Mouse (Mus musculus) left cerebral cortex, postnatal 10 days (tissue): ENCODE results near the gene Adamts4. TPM values are rescaled to one million over a fixed set of nuclear protein-coding genes. Genes with fewer than 3 reads are reported as not detected.

Experiments
- DNase-seq, 2 experiments: peaks; one replicate each; pipeline ENCODE4 v3.0.0; 2021 to 2022; ENCODE audit warnings: low spot score in 2 of 2, mixed read lengths in 1 of 2; ENCODE audit errors: extremely low spot score in 1 of 2
- intact Hi-C: fragments of 180-260 bp; cut with DNase I; formaldehyde crosslinking; loops from one replicate; pipeline ENCODE4 v1.15.1; 2025
- total RNA-seq, 2 experiments: library from RNA; stranded (reverse); gene quantifications; 2 replicates each; pipeline ENCODE4 v1.2.3; 2021

The Adamts4 gene
- total RNA-seq, 2 experiments from 2014 or later = 4.6 to 7.2 TPM

GRCm38 (mm10) chr1:171270573-171270900 lies 20.3 kb downstream of the Adamts4 start:
- intact Hi-C loops = no loop called here
- peak in 1 of 2 experiments; percentile 56 for DNase-seq

GRCm38 (mm10) chr1:171271196-171271595 lies 21.0 kb downstream of the Adamts4 start:
- intact Hi-C loops = no loop called here
- no peak for DNase-seq

- no peak for DNase-seq
- intact Hi-C loops = no loop called here
These were observed 21.4 kb downstream of the Adamts4 start for GRCm38 (mm10) chr1:171271622-171272021.

- DNase-seq = no peak
- intact Hi-C loops = no loop called here
These were observed 21.9 kb downstream of the Adamts4 start for GRCm38 (mm10) chr1:171272086-171272485.

- DNase-seq = no peak
These were observed 23.9 kb downstream of the Adamts4 start for GRCm38 (mm10) chr1:171274171-171274570.

DNA sequence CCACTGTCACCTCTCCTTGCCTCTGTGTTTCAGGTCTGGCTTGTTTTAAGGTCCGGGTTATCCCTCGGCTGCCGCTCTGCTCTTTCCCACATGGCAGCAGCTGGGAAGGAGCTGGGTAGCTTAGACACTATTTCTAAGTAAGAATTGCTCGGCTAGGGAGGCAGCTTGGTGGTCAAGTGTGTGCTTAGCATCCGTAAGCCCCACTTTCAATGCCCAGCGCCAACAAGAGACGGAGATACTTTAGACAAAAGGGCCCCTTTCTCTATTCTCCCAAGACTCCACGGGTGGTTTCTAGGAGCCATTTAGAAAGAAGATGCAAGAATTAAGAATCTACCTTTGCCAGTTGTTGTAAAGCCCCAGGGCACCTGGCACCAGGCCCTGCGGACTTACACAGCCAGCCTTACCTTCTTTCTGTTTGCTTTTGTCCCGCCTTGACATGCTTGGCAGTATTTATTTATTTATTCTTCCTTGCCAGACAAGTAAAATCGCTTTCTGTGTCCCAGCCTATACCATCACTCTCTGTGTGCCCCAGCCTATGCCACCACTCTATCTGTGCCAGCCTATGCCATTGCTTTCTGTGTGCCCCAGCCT lies 25.0 kb downstream of the Adamts4 start:
- intact Hi-C loops = no loop called here
- DNase-seq = no peak

More at GRCm38 (mm10) chr1:171274171-171274570, 23.9 kb downstream of the Adamts4 start:
- intact Hi-C loops = no loop called here

DNA sequence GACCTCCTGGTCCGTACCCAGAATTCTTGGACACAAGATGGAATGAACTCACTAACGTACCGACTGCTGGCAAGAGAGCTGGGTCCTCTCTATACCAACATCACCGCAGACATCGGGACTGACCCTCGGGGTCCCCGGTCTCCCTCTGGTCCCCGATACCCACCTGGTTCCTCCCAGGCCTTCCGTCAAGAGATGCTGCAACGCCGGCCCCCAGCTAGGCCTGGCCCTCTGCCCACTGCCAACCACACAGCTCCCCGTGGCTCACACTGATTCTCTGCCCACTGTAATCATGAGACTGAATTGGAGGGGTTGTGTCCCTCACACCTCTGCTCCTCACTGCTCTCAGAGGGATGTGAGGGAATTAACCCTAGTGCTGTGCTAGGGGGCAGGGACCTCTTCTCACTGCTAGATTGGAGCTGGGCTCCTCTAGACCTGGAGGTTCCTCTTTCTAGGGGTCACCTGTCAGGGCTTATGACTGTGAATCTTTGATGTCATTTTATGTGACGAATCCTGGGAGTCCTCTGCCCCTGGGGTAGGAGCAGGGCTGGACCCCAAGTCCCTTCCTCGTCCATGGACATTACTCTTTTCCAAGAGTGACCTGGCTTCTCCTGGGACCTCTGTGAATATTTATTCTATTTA lies 26.0 kb downstream of the Adamts4 start:
- intact Hi-C loops = no loop called here

DNA sequence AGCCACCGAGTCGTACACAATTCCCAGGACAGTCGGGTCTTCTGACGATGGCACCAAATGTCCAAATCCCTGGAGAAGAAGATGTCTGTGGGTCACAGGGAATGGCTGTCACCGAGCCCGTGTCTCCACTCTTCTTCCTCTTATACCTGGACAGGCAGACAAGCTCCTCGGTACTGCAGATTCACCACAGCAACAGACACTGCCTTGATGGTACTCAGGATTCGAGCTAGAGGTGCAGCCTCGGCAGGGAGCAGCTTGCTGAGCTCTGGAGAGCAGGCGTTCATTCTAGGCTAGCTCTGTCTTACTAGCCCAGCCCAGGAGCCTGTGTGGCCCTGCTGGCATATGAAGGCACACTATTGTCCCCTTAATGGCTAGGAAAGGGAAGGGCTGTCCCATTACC lies 27.5 kb downstream of the Adamts4 start:
- intact Hi-C loops = no loop called here
- DNase-seq = no peak

More for the DNA sequence above, 26.0 kb downstream of the Adamts4 start:
- DNase-seq = no peak

- intact Hi-C loops = no loop called here
- DNase-seq = no peak
These were observed 28.2 kb downstream of the Adamts4 start for GRCm38 (mm10) chr1:171278436-171278835.

GRCm38 (mm10) chr1:171279012-171279705 lies 28.9 kb downstream of the Adamts4 start:
- intact Hi-C loops = no loop called here
- DNase-seq = no peak

DNA sequence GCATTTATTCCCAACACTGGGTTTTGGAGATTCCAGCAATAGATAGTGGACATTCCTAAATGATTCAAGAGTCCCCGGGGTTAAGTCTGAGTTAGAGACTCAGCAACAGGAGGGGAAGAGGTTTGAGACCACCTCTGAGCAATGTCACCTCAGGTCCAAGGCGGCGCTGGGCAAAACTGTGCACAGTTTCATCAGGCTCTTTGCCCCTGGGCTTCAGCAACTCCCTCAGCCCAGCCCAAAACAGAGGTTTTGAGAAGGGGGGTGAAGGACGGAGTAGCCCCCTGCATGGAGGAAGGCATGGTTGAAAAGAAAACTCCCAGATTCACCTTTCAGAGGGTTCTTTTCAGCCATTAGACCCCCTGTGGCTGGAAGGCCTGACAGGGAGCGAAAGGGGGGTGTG lies 29.5 kb downstream of the Adamts4 start:
- DNase-seq = no peak
- intact Hi-C loops = no loop called here

DNA sequence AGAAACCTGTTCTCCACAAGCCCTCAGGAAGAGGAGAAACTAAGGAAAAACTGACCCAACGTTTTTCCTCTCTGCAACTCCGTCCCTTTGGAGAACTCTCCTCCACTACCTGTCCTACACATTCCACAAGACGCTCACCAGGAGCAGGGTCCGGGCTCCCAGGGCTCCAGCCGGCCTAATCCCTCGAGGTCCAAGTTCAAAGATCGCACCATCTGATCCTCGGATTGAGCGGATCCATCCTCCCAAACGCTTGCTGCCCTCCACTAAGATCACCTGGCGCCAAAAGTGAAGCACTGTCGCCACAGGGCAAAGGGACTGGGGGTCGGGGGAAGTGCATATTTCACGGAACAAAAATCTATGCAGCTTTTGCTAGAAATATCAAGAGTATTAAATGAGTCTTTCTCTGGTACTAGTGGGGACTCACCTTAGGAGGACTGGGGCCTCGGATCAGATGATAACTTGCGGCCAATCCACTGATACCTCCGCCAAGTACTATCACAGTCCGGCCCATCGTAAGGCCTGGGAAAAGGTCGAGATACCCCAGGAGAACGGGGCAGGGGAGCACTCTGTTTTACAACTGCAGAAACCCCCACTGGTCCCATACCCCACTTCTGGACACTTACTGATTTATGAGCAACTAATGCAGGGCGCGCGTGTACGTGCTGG lies 30.2 kb downstream of the Adamts4 start:
- DNase-seq = no peak
- intact Hi-C loops = no loop called here

GRCm38 (mm10) chr1:171280916-171281527 lies 30.8 kb downstream of the Adamts4 start, which contains the start of gene Ppox:
Ppox (minus strand) TSS chr1:171281186.
- intact Hi-C loops = no loop called here
- DNase-seq = peak; percentile 92 to 96

DNA sequence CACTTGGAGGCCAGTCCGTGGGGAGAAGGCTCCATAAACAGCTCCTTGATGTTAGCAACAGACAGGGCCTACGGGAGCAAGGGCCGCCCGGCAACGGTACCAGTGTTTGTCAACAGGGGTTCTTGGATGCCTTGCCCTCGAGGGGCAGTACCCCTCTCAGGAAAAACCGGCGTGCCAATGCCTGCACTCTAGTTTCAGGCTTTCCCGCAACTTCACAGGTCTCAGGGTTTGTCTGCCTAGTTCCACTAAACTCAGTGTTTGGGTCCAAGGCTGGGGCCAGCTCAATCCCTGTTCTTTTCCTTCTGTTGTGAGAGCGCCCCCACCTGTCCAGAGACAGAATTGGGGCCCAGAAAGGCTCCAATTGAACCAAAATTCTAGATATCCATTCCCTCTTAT lies 31.3 kb downstream of the Adamts4 start:
- peak; percentile 54 to 83 for DNase-seq
- intact Hi-C loops = no loop called here

- DNase-seq = no peak
- intact Hi-C loops = no loop called here
These were observed 32.0 kb downstream of the Adamts4 start for GRCm38 (mm10) chr1:171282086-171282805.

DNA sequence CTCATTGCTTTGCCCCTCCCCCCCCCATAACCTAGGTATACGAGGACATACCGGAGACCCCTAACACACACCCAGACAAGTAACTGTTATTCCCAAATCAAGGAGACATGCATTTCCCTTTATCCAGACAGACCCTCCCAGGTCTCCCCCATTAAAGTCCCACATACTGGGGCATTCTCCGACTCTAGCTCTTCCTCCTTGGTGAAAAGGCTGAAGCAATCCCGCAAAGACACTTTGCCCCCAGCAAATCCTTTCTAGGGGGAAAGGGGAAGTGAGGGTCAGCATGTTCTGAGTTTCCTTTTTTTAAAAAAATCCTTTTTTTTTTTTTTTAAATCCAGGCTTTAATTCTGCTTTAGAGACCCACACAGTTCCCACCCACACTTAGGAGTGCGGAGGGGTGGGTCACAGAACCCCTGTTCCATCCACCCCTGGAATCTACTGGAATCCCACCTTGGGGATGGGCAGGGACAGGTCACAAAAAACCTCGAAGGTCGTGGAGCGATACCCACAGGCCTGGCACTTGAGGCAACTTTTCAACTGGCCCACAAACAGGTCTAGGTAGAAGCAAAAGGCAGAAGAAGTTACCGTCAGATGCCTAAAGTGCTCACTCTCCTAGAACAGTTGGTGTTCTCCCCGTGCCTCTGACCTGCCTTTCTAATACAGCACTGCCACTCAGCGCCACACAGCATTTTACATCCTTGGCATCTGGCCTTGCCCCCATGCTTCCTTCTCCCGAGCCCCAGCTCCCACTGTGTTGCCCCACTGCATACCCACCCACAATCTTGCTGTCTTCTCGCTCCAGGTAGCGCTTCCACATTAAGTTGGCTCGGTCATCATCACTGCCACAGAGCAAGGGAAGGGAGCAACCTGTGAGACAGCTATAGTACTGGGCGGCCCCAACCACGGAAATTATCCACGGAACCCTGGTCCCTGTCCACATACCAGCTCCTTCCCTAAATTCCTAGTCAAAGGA lies 33.3 kb downstream of the Adamts4 start:
- intact Hi-C loops = no loop called here

GRCm38 (mm10) chr1:171284491-171284890 lies 34.3 kb downstream of the Adamts4 start:
- intact Hi-C loops = no loop called here
- no peak for DNase-seq

More for the DNA sequence above, 33.3 kb downstream of the Adamts4 start:
- no peak for DNase-seq
